Mouse (Mus musculus) olfactory bulb, adult 2 months (tissue): ENCODE measurements around the gene Col23a1. TPM values are rescaled to one million over a fixed set of nuclear protein-coding genes. Genes with fewer than 3 reads are reported as not detected.
"Not testable (repeated sequence)": the region's sequence is repeated elsewhere in the genome, so short reads cannot be mapped to it uniquely, and the experiment has no call there.

Experiments
- H3K27ac ChIP-seq: fragments of 200-500 bp; 2 replicates; pipeline ENCODE4 v1.5.1; 2012; ENCODE audit warnings: low read depth, low read length; ENCODE audit not compliant: insufficient read depth
- H3K4me1 ChIP-seq: fragments of 200-500 bp; 2 replicates; pipeline ENCODE4 v1.6.1; 2012; ENCODE audit warnings: low read length; ENCODE audit not compliant: control insufficient read depth, insufficient read depth
- H3K4me3 ChIP-seq: fragments of 200-500 bp; 2 replicates; pipeline ENCODE4 v1.5.1; 2012; ENCODE audit warnings: mild to moderate bottlenecking, low read depth, low read length, moderate library complexity; ENCODE audit not compliant: insufficient read depth
- CTCF ChIP-seq: fragments of 200-500 bp; IDR thresholded peaks from 2 replicates; pipeline ENCODE4 v1.5.1; 2012; ENCODE audit warnings: low read depth, mild to moderate bottlenecking, low read length, moderate library complexity; ENCODE audit not compliant: insufficient read depth
- POLR2A ChIP-seq: fragments of 200-500 bp; IDR thresholded peaks from 2 replicates; pipeline ENCODE4 v1.6.1; 2012; ENCODE audit warnings: mild to moderate bottlenecking, low read depth, low read length, moderate library complexity; ENCODE audit not compliant: insufficient read depth
- WGBS: fragments of 180-500 bp; shearing (Covaris S2); methylation state at CpG from one replicate; pipeline ENCODE4 v1.1.7; 2018; 5-methylcytosine and 5-hydroxymethylcytosine counted together
- polyA plus RNA-seq: library from polyadenylated mRNA; stranded (reverse); fragments of >200 nt; gene quantifications from 2 replicates; pipeline ENCODE4 v1.2.4, GENCODE M21; 2012; ENCODE audit warnings: low replicate concordance; ENCODE audit not compliant: missing spikeins, insufficient read depth, insufficient read length

The Col23a1 gene
- polyA plus RNA-seq, 1 experiment, result not detected

GRCm38 (mm10) chr11:51597553-51597952, 307.8 kb downstream of the Col23a1 start:
- WGBS, result 72% methylated on average over 2 of the region's 2 CpGs
- no peak for TF ChIP-seq POLR2A
- TF ChIP-seq CTCF, result no peak
- H3K4me1 ChIP-seq, result no peaks in the 10 kb centered on the region
- H3K4me3 ChIP-seq, result no peak overlapping the region
- H3K27ac ChIP-seq, result no peak overlapping the region

DNA sequence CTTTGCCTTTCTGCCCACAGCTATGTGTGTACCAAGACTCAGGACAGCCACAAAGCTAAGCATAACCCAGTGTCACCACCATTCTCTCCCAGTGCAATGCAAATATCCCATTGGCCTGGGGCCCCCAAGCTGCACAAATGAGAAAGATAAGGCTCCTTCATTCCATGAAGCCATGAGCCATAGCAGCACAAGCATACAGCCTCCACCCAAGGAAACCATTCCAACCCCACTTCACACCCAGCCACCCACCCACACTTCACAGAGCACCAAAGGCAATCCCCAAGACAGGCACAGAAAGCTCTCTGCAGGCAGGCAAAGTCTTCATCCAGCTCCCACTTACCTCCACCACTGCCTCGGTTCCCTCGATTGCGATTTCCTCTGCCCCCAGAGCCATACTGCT, 312.5 kb downstream of the Col23a1 start:
- Histone ChIP-seq H3K27ac (no peak overlapping the region), H3K4me1 (no peaks in the 10 kb centered on the region), H3K4me3 (no peak overlapping the region)
- no peak for TF ChIP-seq CTCF
- no peak for TF ChIP-seq POLR2A
- 86% methylated on average over 3 of the region's 3 CpGs for WGBS

- H3K4me3 ChIP-seq, result peak overlapping the region; percentile 84
- no peak for TF ChIP-seq CTCF
- TF ChIP-seq POLR2A, result peak; percentile 33; the same call in 1 of the 2 replicates
- under 1% methylated on average over 81 of the region's 81 CpGs for WGBS
- no peaks in the 10 kb centered on the region for H3K4me1 ChIP-seq
- peak overlapping the region; percentile 30 for H3K27ac ChIP-seq
These were observed 316.1 kb downstream of the Col23a1 start for GRCm38 (mm10) chr11:51605602-51606446.

- under 1% methylated on average over 90 of the region's 91 CpGs for WGBS
- H3K27ac ChIP-seq, result peak within 1 kb of the TSS; percentile 71
- TF ChIP-seq POLR2A (peak; percentile 99), CTCF (peak; percentile 3; the same call in 1 of the 2 replicates)
These were observed 316.9 kb downstream of the Col23a1 start, which contains the start of gene Hnrnpab for GRCm38 (mm10) chr11:51606447-51607095. Gene Hnrnpab, minus strand, starts transcription at chr11:51606847.

GRCm38 (mm10) chr11:51607096-51607738, 317.5 kb downstream of the Col23a1 start:
- Histone ChIP-seq H3K27ac (peak overlapping the region; percentile 71), H3K4me1 (no peaks in the 10 kb centered on the region), H3K4me3 (peak overlapping the region; percentile 77)
- 8% methylated on average over 15 of the region's 15 CpGs for WGBS
- TF ChIP-seq POLR2A (no peak), CTCF (no peak)

More at GRCm38 (mm10) chr11:51606447-51607095, 316.9 kb downstream of the Col23a1 start, which contains the start of gene Hnrnpab:
- Histone ChIP-seq H3K4me3 (peak within 1 kb of the TSS; percentile 84), H3K4me1 (no peaks in the 10 kb centered on the region)

GRCm38 (mm10) chr11:51609266-51609909, 319.7 kb downstream of the Col23a1 start:
- H3K27ac ChIP-seq, result no peak overlapping the region
- WGBS, result 86% methylated on average over 3 of the region's 3 CpGs
- TF ChIP-seq CTCF (no peak), POLR2A (no peak)
- H3K4me1 ChIP-seq, result no peaks in the 10 kb centered on the region
- no peak overlapping the region for H3K4me3 ChIP-seq

- not testable (repeated sequence) for H3K4me1 ChIP-seq
- WGBS, result 89% methylated on average over 5 of the region's 5 CpGs
These were observed 320.2 kb downstream of the Col23a1 start for GRCm38 (mm10) chr11:51609940-51610339.

DNA sequence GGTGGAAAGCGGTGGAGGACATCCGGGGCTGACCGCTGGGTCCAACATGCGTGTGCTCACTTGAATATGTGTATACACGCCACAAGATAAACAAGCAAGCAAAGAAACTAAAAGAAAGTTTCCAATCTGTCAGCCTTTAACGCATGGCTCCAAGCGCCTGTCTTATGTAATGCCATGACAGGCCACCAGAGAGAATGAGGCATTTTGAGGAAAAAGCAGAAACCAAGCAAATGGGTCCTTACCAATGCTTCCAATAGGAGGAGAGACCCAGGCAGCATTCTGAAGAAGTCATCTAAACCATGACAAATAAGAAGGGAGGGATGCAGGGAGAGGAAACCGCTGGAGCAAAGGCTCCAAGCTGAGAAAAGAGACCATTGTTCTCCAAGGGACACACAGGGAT, 324.5 kb downstream of the Col23a1 start:
- H3K4me3 ChIP-seq, result no peak overlapping the region
- TF ChIP-seq POLR2A (no peak), CTCF (no peak)
- peaks cover 7% of the 10 kb centered on the region for H3K4me1 ChIP-seq
- H3K27ac ChIP-seq, result no peak overlapping the region
- 81% methylated on average over 8 of the region's 8 CpGs for WGBS

More at GRCm38 (mm10) chr11:51609940-51610339, 320.2 kb downstream of the Col23a1 start:
- not testable (repeated sequence) for H3K27ac ChIP-seq, H3K4me3 ChIP-seq
